Mouse (Mus musculus) cerebellum, adult 2 months (tissue): ENCODE measurements at regions not wholly inside any gene's neighbourhood (a gene's known extent, or its start where the extent isn't known, plus 50 kb on each side); places are given as distances from the start of the nearest gene placed in this dataset.

Source experiments
- CTCF ChIP-seq: fragments of 200-500 bp; IDR thresholded peaks from 2 replicates; pipeline ENCODE4 v1.5.1; 2011; ENCODE audit warnings: low read depth, mild to moderate bottlenecking, control low read depth, low read length, moderate library complexity, borderline replicate concordance; ENCODE audit not compliant: insufficient read depth
- POLR2A ChIP-seq: fragments of 200-500 bp; IDR thresholded peaks from 2 replicates; pipeline ENCODE4 v1.6.1; 2011; ENCODE audit warnings: low read length, control low read depth, borderline replicate concordance; ENCODE audit not compliant: insufficient read depth

DNA sequence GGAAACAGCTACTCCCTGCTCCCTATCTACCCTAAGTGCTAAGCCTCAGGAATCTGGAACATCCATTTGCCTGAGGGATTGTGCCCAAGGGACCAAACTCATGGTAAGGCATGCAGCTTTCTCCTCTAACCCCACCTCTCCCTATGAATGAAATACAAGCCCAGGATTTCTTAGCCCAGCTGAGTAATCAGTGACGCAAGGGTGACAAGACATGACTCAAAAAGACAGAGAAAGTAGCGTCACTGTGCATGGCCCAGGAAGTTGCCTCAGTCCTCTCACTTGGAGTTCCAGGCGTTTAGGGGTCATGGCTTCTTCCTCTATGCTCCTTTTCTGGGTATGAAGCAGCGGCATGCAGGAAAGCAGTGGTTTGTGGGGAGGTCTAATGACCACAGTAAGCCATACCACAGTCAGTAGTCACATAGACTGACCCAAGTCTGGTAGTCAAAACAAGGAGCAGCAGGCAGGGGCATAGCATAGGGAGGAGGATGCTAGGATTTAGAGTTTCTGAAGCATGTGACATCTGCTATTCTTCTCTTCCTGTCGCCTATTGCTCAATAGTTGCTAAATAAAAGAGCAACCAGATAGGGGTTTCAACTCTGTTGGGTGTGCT lies 78.7 kb upstream of the Cd93 start:
- TF ChIP-seq CTCF (no peak), POLR2A (no peak)
